8 mouse cellular contexts compared by ENCODE assay signal in the genomic region with DNA sequence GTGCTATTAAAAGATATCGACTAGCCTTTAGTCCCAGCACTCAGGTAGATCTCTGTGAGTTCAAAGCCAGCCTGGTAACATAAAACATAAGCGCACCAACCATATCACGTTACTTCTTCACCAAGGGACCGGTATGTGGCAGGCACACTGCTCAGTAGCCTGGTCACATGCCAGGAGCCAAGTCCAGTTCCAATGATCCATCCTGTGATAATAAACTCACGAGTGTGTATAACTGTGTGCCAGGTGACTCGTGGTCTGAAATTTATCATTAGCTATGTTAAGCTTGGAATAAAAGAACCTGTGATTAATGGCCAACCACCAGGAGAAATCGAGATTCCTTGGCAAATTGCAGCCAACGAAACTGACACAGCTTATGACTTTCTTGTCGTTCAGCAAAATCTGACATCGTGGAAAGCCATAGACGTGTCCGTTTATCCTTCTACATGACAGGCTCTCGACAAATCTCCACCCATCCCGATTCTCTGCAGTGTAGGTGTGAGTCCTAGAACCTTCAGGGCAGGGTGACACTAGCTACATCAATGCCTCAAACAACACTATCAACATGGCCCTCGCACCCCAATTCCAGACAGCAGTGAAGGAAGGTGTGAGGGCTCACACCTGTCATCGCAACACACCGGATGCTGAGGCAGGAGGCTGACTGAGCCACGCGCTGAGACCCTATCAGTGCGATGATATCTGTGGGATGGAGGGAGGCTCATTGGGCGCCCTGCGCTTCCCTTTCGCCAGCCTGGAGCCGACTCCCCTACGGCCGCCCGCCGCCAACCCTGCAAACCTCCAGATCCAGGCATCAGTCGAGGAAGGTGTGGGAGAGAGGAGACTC. TPM values are rescaled to one million over a fixed set of nuclear protein-coding genes. Genes with fewer than 3 reads are reported as not detected.
DNase-seq lines count a peak whose midpoint lies in the region; ATAC-seq and TF ChIP-seq lines count a peak whose summit lies in the region.

No protein-coding gene starts in this region.

- H3K4me3 ChIP-seq in layer of hippocampus, adult 2 months: peak overlapping the region; percentile 76
- H3K4me3 ChIP-seq in limb, embryonic 10.5 days: peak overlapping the region; percentile 65
- H3K4me3 ChIP-seq in neural tube, embryonic 15.5 days (replicated peaks): peak overlapping the region; percentile 61

- 34% methylated on average over 29 of the region's 29 CpGs for WGBS in limb, embryonic 10.5 days
- WGBS in neural tube, embryonic 15.5 days: 29% methylated on average over 29 of the region's 29 CpGs

- H3K4me2 ChIP-seq in neural tube, embryonic 15.5 days: peak overlapping the region; percentile 80

- H3K27ac ChIP-seq in layer of hippocampus, adult 2 months: peak overlapping the region; percentile 93
- peak overlapping the region; percentile 90 for H3K27ac ChIP-seq in limb, embryonic 10.5 days
- peak overlapping the region; percentile 86 for H3K27ac ChIP-seq in neural tube, embryonic 15.5 days (replicated peaks)

- DNase-seq in layer of hippocampus, adult 2 months (ENCODE audit: low spot score in 2 of 2): peak in 1 of 2 experiments; percentile 16
- DNase-seq in layer of hippocampus, adult 9-10 months (ENCODE audit: low spot score): no peak
- DNase-seq in brain, adult 2 months (ENCODE audit: low read depth, low spot score): peak; percentile 12
- DNase-seq in limb, embryonic 10.5 days (ENCODE audit: low spot score): no peak
- DNase-seq in thymus, adult 18-20 months: no peak
- no peak for DNase-seq in right cerebral cortex, adult 18-20 months

- H3K9me3 ChIP-seq in limb, embryonic 10.5 days (replicated peaks): no peaks in the 10 kb centered on the region
- H3K9me3 ChIP-seq in neural tube, embryonic 15.5 days (replicated peaks): no peaks in the 10 kb centered on the region

- H3K9ac ChIP-seq in neural tube, embryonic 15.5 days (replicated peaks): peak overlapping the region; percentile 76

- H3K4me1 ChIP-seq in limb, embryonic 10.5 days: peaks cover 8% of the 10 kb centered on the region; the same call in 1 of the 2 replicates
- peaks cover 9% of the 10 kb centered on the region for H3K4me1 ChIP-seq in neural tube, embryonic 15.5 days

- no peaks in the 10 kb centered on the region for H3K27me3 ChIP-seq in limb, embryonic 10.5 days (ENCODE audit: low read depth, poor library complexity, severe bottlenecking)
- peaks cover 10% of the 10 kb centered on the region; the same call in 1 of the 2 replicates for H3K27me3 ChIP-seq in neural tube, embryonic 15.5 days (replicated peaks)

- peak; percentile 58 for ATAC-seq in granulocyte monocyte progenitor cell, adult 5-6 weeks (replicated peaks; ENCODE audit: poor library complexity, severe bottlenecking)
- peak; percentile 78 for ATAC-seq in neural tube, embryonic 15.5 days (ENCODE audit: low FRiP score)

- TF ChIP-seq CTCF in layer of hippocampus, adult 2 months (conservative IDR thresholded peaks at IDR 0.05): no peak

- H3K36me3 ChIP-seq in limb, embryonic 10.5 days: peaks cover 24% of the 10 kb centered on the region
- peaks cover 21% of the 10 kb centered on the region for H3K36me3 ChIP-seq in neural tube, embryonic 15.5 days

RNA-seq across cellular contexts. Expression of gene Zfp94, which starts 0.5 kb away (rescaled TPM):
- 10 to 100 TPM; 16.6 to 17.5 TPM for total RNA-seq in layer of hippocampus, adult 2 months (2021)
- total RNA-seq in granulocyte monocyte progenitor cell, adult 5-6 weeks (2014; fragmentation: Nextera tagmentation): 5.8 and 6.0 TPM in 2 replicates
- total RNA-seq in granulocyte monocyte progenitor cell, adult 5-6 weeks (2017): 2.0 and 3.4 TPM in 2 replicates
- polyA plus RNA-seq in limb, embryonic 10.5 days (2016; fragmentation: Nextera tagmentation; extraction: Ambion mirVana): 12.1 and 15.9 TPM in 2 replicates
- polyA plus RNA-seq in neural tube, embryonic 15.5 days (2015; fragmentation: Nextera tagmentation; extraction: Ambion mirVana): 20.0 and 20.2 TPM in 2 replicates

RNA-seq across cellular contexts. Expression of gene Zfp61, which starts 14.9 kb away (rescaled TPM):
- total RNA-seq in layer of hippocampus, adult 2 months (2021): 10 to 100 TPM; 21.6 to 24.2 TPM
- total RNA-seq in granulocyte monocyte progenitor cell, adult 5-6 weeks (2014; fragmentation: Nextera tagmentation): 16.5 and 16.8 TPM in 2 replicates
- 16.7 and 27.7 TPM in 2 replicates for total RNA-seq in granulocyte monocyte progenitor cell, adult 5-6 weeks (2017)
- polyA plus RNA-seq in limb, embryonic 10.5 days (2016; fragmentation: Nextera tagmentation; extraction: Ambion mirVana): 41.4 and 54.7 TPM in 2 replicates
- polyA plus RNA-seq in neural tube, embryonic 15.5 days (2015; fragmentation: Nextera tagmentation; extraction: Ambion mirVana): 42.0 and 44.7 TPM in 2 replicates

RNA-seq across cellular contexts. Expression of gene Tescl, which starts 17.8 kb away (rescaled TPM):
- not detected for total RNA-seq in layer of hippocampus, adult 2 months (2021)
- total RNA-seq in granulocyte monocyte progenitor cell, adult 5-6 weeks (2014; fragmentation: Nextera tagmentation): not detected in 2 replicates
- total RNA-seq in granulocyte monocyte progenitor cell, adult 5-6 weeks (2017): not detected in 2 replicates
- polyA plus RNA-seq in limb, embryonic 10.5 days (2016; fragmentation: Nextera tagmentation; extraction: Ambion mirVana): not detected in 2 replicates
- 0.24 and 0.29 TPM in 2 replicates for polyA plus RNA-seq in neural tube, embryonic 15.5 days (2015; fragmentation: Nextera tagmentation; extraction: Ambion mirVana)

RNA-seq across cellular contexts. Expression of gene Lypd5, which starts 33.0 kb away (rescaled TPM):
- total RNA-seq in layer of hippocampus, adult 2 months (2021): not detected
- total RNA-seq in granulocyte monocyte progenitor cell, adult 5-6 weeks (2014; fragmentation: Nextera tagmentation): not detected in 2 replicates
- not detected in 2 replicates for total RNA-seq in granulocyte monocyte progenitor cell, adult 5-6 weeks (2017)
- polyA plus RNA-seq in limb, embryonic 10.5 days (2016; fragmentation: Nextera tagmentation; extraction: Ambion mirVana): not detected in 2 replicates
- 0.06 TPM in 1 of 2 replicates, not detected in the other for polyA plus RNA-seq in neural tube, embryonic 15.5 days (2015; fragmentation: Nextera tagmentation; extraction: Ambion mirVana)

RNA-seq across cellular contexts. Expression of gene Zfp93, which starts 45.7 kb away (rescaled TPM):
- 10 to 100 TPM; 14.8 to 15.2 TPM for total RNA-seq in layer of hippocampus, adult 2 months (2021)
- total RNA-seq in granulocyte monocyte progenitor cell, adult 5-6 weeks (2014; fragmentation: Nextera tagmentation): 1.3 and 3.9 TPM in 2 replicates
- total RNA-seq in granulocyte monocyte progenitor cell, adult 5-6 weeks (2017): 1.1 and 3.0 TPM in 2 replicates
- polyA plus RNA-seq in limb, embryonic 10.5 days (2016; fragmentation: Nextera tagmentation; extraction: Ambion mirVana): 8.7 and 10.8 TPM in 2 replicates
- polyA plus RNA-seq in neural tube, embryonic 15.5 days (2015; fragmentation: Nextera tagmentation; extraction: Ambion mirVana): 6.3 and 8.8 TPM in 2 replicates
